Mouse (Mus musculus) kidney, adult 2 months (tissue): ENCODE data around the gene Itgae.

ENCODE experiments used
- CTCF ChIP-seq: fragments of 200-500 bp; conservative IDR thresholded peaks from 2 replicates; pipeline ENCODE4 v1.5.1; 2011; ENCODE audit warnings: low read depth, mild to moderate bottlenecking, control low read depth, low read length, moderate library complexity, mixed read lengths; ENCODE audit not compliant: insufficient read depth, insufficient read length
- POLR2A ChIP-seq: fragments of 200-500 bp; IDR thresholded peaks from one replicate; pipeline ENCODE4 v1.6.1; 2011; ENCODE audit warnings: low read depth, low read length, control low read depth

GRCm38 (mm10) chr11:73137116-73137515, 46.7 kb downstream of the Itgae start:
- TF ChIP-seq POLR2A (no peak), CTCF (no peak)
